Comparison of ENCODE assay signal across 26 mouse cellular contexts in genomic region chr6:137467696-137468095, GRCm38 (mm10).
A peak's percentile ranks its signal among the peaks of the same experiment; 100 is the strongest.
DNase-seq lines count a peak whose midpoint lies in the region; ATAC-seq and TF ChIP-seq lines count a peak whose summit lies in the region.
"Had no signal": no experiment of that assay in that cellular context is flagged by ENCODE, and none has a peak within 500 bp of the region (broad histone marks: within the 10 kb centered on the region; RNA-seq: fewer than 3 reads in every experiment).

No protein-coding gene starts in this region.

- H3K27ac ChIP-seq in heart, embryonic 15.5 days: peak overlapping the region; percentile 30; the same call in 1 of the 2 replicates
- no peak overlapping the region for H3K27ac ChIP-seq in kidney, postnatal 0 days
- no peak overlapping the region for H3K27ac ChIP-seq in kidney, embryonic 15.5 days
- H3K27ac ChIP-seq in embryonic facial prominence, embryonic 10.5 days (replicated peaks): no peak overlapping the region
- no peak overlapping the region for H3K27ac ChIP-seq in intestine, postnatal 0 days (ENCODE audit: low read depth, low read length)
- H3K27ac ChIP-seq: gastrocnemius, adult 2 months; hindbrain, embryonic 14.5 days; liver, embryonic 12.5 days; macrophage; midbrain, embryonic 13.5 days; neural tube, embryonic 13.5 days had no signal

- no peaks in the 10 kb centered on the region for H3K9me3 ChIP-seq in heart, embryonic 15.5 days (replicated peaks)
- H3K9me3 ChIP-seq in kidney, postnatal 0 days (replicated peaks; ENCODE audit: low read length): no peaks in the 10 kb centered on the region
- H3K9me3 ChIP-seq in kidney, embryonic 15.5 days (replicated peaks): no peaks in the 10 kb centered on the region
- no peaks in the 10 kb centered on the region for H3K9me3 ChIP-seq in embryonic facial prominence, embryonic 10.5 days
- H3K9me3 ChIP-seq in intestine, postnatal 0 days (ENCODE audit: control insufficient read depth): no peaks in the 10 kb centered on the region
- H3K9me3 ChIP-seq: midbrain, embryonic 13.5 days; neural tube, embryonic 13.5 days had no signal

- H3K4me3 ChIP-seq in heart, embryonic 15.5 days: no peak overlapping the region
- no peak overlapping the region for H3K4me3 ChIP-seq in kidney, postnatal 0 days (replicated peaks; ENCODE audit: low read depth, low read length)
- H3K4me3 ChIP-seq in kidney, embryonic 15.5 days (replicated peaks): no peak overlapping the region
- no peak overlapping the region for H3K4me3 ChIP-seq in embryonic facial prominence, embryonic 10.5 days
- no peak overlapping the region for H3K4me3 ChIP-seq in intestine, postnatal 0 days (ENCODE audit: low read depth, low read length)
- H3K4me3 ChIP-seq: erythroblast, embryonic 14.5 days; gastrocnemius, adult 2 months; liver, embryonic 12.5 days; midbrain, embryonic 13.5 days; neural tube, embryonic 13.5 days had no signal

- H3K27me3 ChIP-seq in heart, embryonic 15.5 days: no peaks in the 10 kb centered on the region
- H3K27me3 ChIP-seq in kidney, postnatal 0 days (ENCODE audit: insufficient read depth, low read length): no peaks in the 10 kb centered on the region
- no peaks in the 10 kb centered on the region for H3K27me3 ChIP-seq in kidney, embryonic 15.5 days
- no peaks in the 10 kb centered on the region for H3K27me3 ChIP-seq in embryonic facial prominence, embryonic 10.5 days (replicated peaks; ENCODE audit: low read depth, poor library complexity, severe bottlenecking)
- H3K27me3 ChIP-seq in intestine, postnatal 0 days (replicated peaks; ENCODE audit: control insufficient read depth, insufficient read depth, low read length): no peaks in the 10 kb centered on the region
- H3K27me3 ChIP-seq: liver, embryonic 12.5 days; neural tube, embryonic 13.5 days; Patski had no signal

- ATAC-seq in heart, embryonic 15.5 days (replicated peaks; ENCODE audit: insufficient number of reproducible peaks, insufficient read depth, low FRiP score, low read depth): no peak
- ATAC-seq in kidney, postnatal 0 days (replicated peaks; ENCODE audit: low FRiP score, low read depth): 0 out of 2 replicates have a peak, but pooled peaks have one; percentile 47
- ATAC-seq in kidney, embryonic 15.5 days (replicated peaks; ENCODE audit: low FRiP score): no peak
- no peak for ATAC-seq in intestine, postnatal 0 days
- ATAC-seq: forebrain, embryonic 16.5 days; liver, embryonic 12.5 days; lung, postnatal 0 days; midbrain, embryonic 13.5 days; Patski had no signal

- H3K4me1 ChIP-seq in heart, embryonic 15.5 days (replicated peaks): peaks cover 43% of the 10 kb centered on the region
- no peaks in the 10 kb centered on the region for H3K4me1 ChIP-seq in kidney, postnatal 0 days (replicated peaks; ENCODE audit: insufficient read depth, low read length)
- H3K4me1 ChIP-seq in kidney, embryonic 15.5 days: peaks cover 6% of the 10 kb centered on the region; the same call in 1 of the 2 replicates
- H3K4me1 ChIP-seq in embryonic facial prominence, embryonic 10.5 days: peaks cover 12% of the 10 kb centered on the region
- H3K4me1 ChIP-seq in intestine, postnatal 0 days (replicated peaks; ENCODE audit: control insufficient read depth, insufficient read depth, low read length): no peaks in the 10 kb centered on the region
- H3K4me1 ChIP-seq: liver, embryonic 12.5 days had no signal

- no peak overlapping the region for H3K4me2 ChIP-seq in heart, embryonic 15.5 days
- H3K4me2 ChIP-seq in kidney, postnatal 0 days (ENCODE audit: low read length): no peak overlapping the region
- no peak overlapping the region for H3K4me2 ChIP-seq in kidney, embryonic 15.5 days
- no peak overlapping the region for H3K4me2 ChIP-seq in intestine, postnatal 0 days (replicated peaks; ENCODE audit: low read depth)
- H3K4me2 ChIP-seq: hindbrain, embryonic 14.5 days; liver, embryonic 12.5 days; midbrain, embryonic 13.5 days; neural tube, embryonic 13.5 days had no signal

- H3K9ac ChIP-seq in heart, embryonic 15.5 days: no peak overlapping the region
- H3K9ac ChIP-seq in kidney, postnatal 0 days (ENCODE audit: low read depth, low read length): no peak overlapping the region
- H3K9ac ChIP-seq in kidney, embryonic 15.5 days: no peak overlapping the region
- no peak overlapping the region for H3K9ac ChIP-seq in intestine, postnatal 0 days (ENCODE audit: low read depth, low read length)
- H3K9ac ChIP-seq: hindbrain, embryonic 14.5 days; liver, embryonic 12.5 days; midbrain, embryonic 13.5 days; neural tube, embryonic 13.5 days had no signal

- DNase-seq in heart, adult 18-20 months: no peak
- DNase-seq in kidney, postnatal 0 days (ENCODE audit: low spot score): no peak
- DNase-seq in WW6 (ENCODE audit: low read depth, low spot score): peak; percentile 40
- peak; percentile 37 to 66 for DNase-seq in kidney, postnatal 36 days
- no peak for DNase-seq in embryonic facial prominence, embryonic 10.5 days (ENCODE audit: low spot score)
- DNase-seq: adrenal gland, postnatal 25 days; cerebellum, adult 11-12 months; cerebellum, adult 9-11 months; gastrocnemius, adult 2 months; layer of hippocampus, postnatal 36 days; left cerebral cortex, postnatal 4 days; lung, adult 18-20 months; thymus, adult 18-20 months; thymus, postnatal 25 days had no signal

- TF ChIP-seq CTCF in kidney, postnatal 0 days (IDR thresholded peaks at IDR 0.05; ENCODE audit: low read depth): no peak
- no peak for TF ChIP-seq CTCF in intestine, postnatal 0 days (IDR thresholded peaks at IDR 0.05; ENCODE audit: low read depth)

- WGBS in heart, embryonic 15.5 days: 90% methylated on average over 3 of the region's 3 CpGs
- WGBS in kidney, postnatal 0 days: 92% methylated on average over 3 of the region's 3 CpGs
- 87% methylated on average over 3 of the region's 3 CpGs for WGBS in kidney, embryonic 15.5 days
- WGBS in embryonic facial prominence, embryonic 10.5 days: 91% methylated on average over 3 of the region's 3 CpGs
- WGBS in intestine, postnatal 0 days: 88% methylated on average over 3 of the region's 3 CpGs

- no peaks in the 10 kb centered on the region for H3K36me3 ChIP-seq in heart, embryonic 15.5 days
- no peaks in the 10 kb centered on the region for H3K36me3 ChIP-seq in kidney, postnatal 0 days (ENCODE audit: insufficient read depth, low read length)
- H3K36me3 ChIP-seq in kidney, embryonic 15.5 days: no peaks in the 10 kb centered on the region
- no peaks in the 10 kb centered on the region for H3K36me3 ChIP-seq in embryonic facial prominence, embryonic 10.5 days (replicated peaks)
- H3K36me3 ChIP-seq in intestine, postnatal 0 days (ENCODE audit: control insufficient read depth, insufficient read depth): no peaks in the 10 kb centered on the region
- H3K36me3 ChIP-seq: liver, embryonic 12.5 days; midbrain, embryonic 13.5 days had no signal

Comparison
In these comparisons a context has a peak if more than half of its experiments do, and no peak if none do; other contexts are left out.
1. DNase-seq: peak in WW6 (single experiment) and kidney, postnatal 36 days (2 of 2); none in heart, adult 18-20 months (0 of 2), kidney, postnatal 0 days (single experiment) and embryonic facial prominence, embryonic 10.5 days (single experiment).